Mouse (Mus musculus): ENCODE data around the gene Blzf1.

GRCm38 (mm10) chr1:164307124-164307751, at the start of gene Blzf1:
- no peak for TF ChIP-seq CTCF (IDR thresholded peaks at IDR 0.05; ENCODE audit: extremely low read depth, insufficient read length, insufficient replicate concordance, low read depth, low read length)
- TF ChIP-seq POLR2A (IDR thresholded peaks at IDR 0.05; ENCODE audit: low read depth, low read length): peak; percentile 29; the same call in 1 of the 2 replicates
